Mouse (Mus musculus) layer of hippocampus, adult 9-10 months (tissue): ENCODE data around the gene Efna2.
"Not testable (repeated sequence)": the region's sequence is repeated elsewhere in the genome, so short reads cannot be mapped to it uniquely, and the experiment has no call there.

Experiments
- DNase-seq: peaks from one replicate; pipeline ENCODE4 v3.0.0; 2022; ENCODE audit warnings: low spot score

Efna2 gene

GRCm38 (mm10) chr10:80156002-80156751 lies 23.1 kb upstream of the Efna2 start:
- DNase-seq: no peak

GRCm38 (mm10) chr10:80156752-80157053 lies 22.6 kb upstream of the Efna2 start:
- no peak for DNase-seq

GRCm38 (mm10) chr10:80157141-80157929 lies 21.9 kb upstream of the Efna2 start:
- DNase-seq: no peak

GRCm38 (mm10) chr10:80158307-80158986 lies 20.8 kb upstream of the Efna2 start:
- DNase-seq: no peak

- no peak for DNase-seq
Observed at GRCm38 (mm10) chr10:80159021-80159560, 20.2 kb upstream of the Efna2 start.

GRCm38 (mm10) chr10:80159561-80160454 lies 19.5 kb upstream of the Efna2 start:
- DNase-seq: peak; percentile 96

GRCm38 (mm10) chr10:80160455-80161371 lies 18.6 kb upstream of the Efna2 start:
- no peak for DNase-seq

GRCm38 (mm10) chr10:80161522-80162242 lies 17.6 kb upstream of the Efna2 start:
- no peak for DNase-seq

- no peak for DNase-seq
Observed at GRCm38 (mm10) chr10:80162243-80162608, 17.1 kb upstream of the Efna2 start.

- DNase-seq: no peak
Observed at GRCm38 (mm10) chr10:80162716-80163299, 16.5 kb upstream of the Efna2 start.

GRCm38 (mm10) chr10:80163721-80164120 lies 15.6 kb upstream of the Efna2 start:
- no peak for DNase-seq

- DNase-seq: no peak
Observed at GRCm38 (mm10) chr10:80164161-80164997, 14.9 kb upstream of the Efna2 start.

GRCm38 (mm10) chr10:80164998-80165344 lies 14.3 kb upstream of the Efna2 start:
- DNase-seq: peak; percentile 98

- no peak for DNase-seq
Observed at GRCm38 (mm10) chr10:80165392-80166128, 13.7 kb upstream of the Efna2 start, which contains the start of gene Cirbp. Gene Cirbp, plus strand, starts transcription at chr10:80165985.

- not testable (repeated sequence) for DNase-seq
Observed at GRCm38 (mm10) chr10:80166136-80166535, 13.1 kb upstream of the Efna2 start.

GRCm38 (mm10) chr10:80167460-80168037 lies 11.7 kb upstream of the Efna2 start:
- DNase-seq: peak; percentile 95

- no peak for DNase-seq
Observed at GRCm38 (mm10) chr10:80168038-80168661, 11.1 kb upstream of the Efna2 start.
